Mouse (Mus musculus) liver, adult 2 months (tissue): Measurements from ENCODE around the gene Myo18b.

Experiments used
- CTCF ChIP-seq: fragments of 200-500 bp; IDR thresholded peaks from 2 replicates; pipeline ENCODE4 v1.5.1; 2011; ENCODE audit warnings: low read depth, low read length, control low read depth
- POLR2A ChIP-seq: fragments of 200-500 bp; IDR thresholded peaks from 2 replicates; pipeline ENCODE4 v1.6.1; 2011; ENCODE audit warnings: low read length, control low read depth; ENCODE audit not compliant: insufficient read depth; ENCODE audit errors: extremely low read depth

- TF ChIP-seq POLR2A (no peak), CTCF (no peak)
These were observed 200.9 kb downstream of the Myo18b start for GRCm38 (mm10) chr5:112695254-112695711.
